Mouse (Mus musculus): ENCODE results near the gene Nrf1.

Nrf1 gene

DNA sequence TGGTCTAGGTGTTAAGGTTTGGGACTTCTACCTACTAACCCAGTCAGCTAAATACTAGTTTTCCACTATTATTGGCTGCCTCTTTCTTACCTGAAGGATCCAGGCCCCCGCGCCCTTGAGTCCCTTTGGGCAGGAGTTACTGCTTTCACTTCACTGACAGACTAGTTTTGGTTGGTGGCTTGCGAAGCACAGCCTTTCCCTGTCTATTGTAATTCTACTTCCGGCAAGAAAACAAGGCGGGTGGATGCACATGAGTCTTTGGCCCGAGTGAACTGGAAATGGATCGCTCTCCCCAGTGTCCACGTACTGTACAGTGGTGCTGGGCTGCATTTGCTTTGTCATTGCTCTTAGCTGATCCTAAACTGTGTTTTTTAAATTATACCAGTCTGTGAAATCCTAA is 102.7 kb downstream of the Nrf1 start:
- no peak for DNase-seq

GRCm38 (mm10) chr6:30152163-30152562 is 104.4 kb downstream of the Nrf1 start:
- no peak for DNase-seq

DNA sequence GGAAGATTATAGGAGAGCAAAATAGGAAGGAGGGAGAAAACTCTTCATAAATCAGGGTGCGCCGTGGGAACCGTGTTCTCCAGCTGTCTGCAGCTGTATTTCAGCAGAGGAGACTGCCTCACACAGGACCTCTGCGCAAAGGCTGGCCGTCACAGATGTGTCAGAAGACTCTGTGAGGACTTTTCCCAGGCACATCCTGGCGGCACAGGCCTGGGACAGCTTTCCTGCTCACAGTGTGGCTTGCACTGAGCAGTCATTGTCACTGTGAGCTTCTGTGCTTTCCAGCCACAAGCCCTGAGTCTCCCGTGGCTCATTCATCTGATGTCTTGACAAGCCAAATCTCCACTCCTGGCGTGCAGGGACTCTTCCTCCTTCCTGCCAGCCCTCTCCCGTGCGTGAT is 104.9 kb downstream of the Nrf1 start:
- no peak for DNase-seq

DNA sequence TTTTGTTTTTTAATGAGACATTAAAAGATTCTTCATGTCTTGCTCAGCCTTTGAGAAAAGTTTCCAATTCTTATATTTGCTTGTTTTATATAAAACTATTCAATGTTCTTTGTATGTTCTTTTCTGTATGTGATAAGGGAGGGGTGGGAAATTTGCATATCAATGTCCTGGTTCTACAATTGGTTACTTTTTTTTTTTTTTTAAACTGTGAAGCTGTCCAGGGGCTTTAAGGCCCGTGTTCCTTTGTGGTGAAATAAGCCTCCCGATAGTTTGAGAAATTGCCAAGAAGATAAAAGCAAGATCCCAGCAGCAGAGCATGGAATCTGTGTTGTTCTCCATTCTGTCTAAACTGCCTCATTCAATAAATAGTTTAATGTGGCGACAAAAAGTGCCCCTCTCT is 105.3 kb downstream of the Nrf1 start:
- no peak for DNase-seq

DNA sequence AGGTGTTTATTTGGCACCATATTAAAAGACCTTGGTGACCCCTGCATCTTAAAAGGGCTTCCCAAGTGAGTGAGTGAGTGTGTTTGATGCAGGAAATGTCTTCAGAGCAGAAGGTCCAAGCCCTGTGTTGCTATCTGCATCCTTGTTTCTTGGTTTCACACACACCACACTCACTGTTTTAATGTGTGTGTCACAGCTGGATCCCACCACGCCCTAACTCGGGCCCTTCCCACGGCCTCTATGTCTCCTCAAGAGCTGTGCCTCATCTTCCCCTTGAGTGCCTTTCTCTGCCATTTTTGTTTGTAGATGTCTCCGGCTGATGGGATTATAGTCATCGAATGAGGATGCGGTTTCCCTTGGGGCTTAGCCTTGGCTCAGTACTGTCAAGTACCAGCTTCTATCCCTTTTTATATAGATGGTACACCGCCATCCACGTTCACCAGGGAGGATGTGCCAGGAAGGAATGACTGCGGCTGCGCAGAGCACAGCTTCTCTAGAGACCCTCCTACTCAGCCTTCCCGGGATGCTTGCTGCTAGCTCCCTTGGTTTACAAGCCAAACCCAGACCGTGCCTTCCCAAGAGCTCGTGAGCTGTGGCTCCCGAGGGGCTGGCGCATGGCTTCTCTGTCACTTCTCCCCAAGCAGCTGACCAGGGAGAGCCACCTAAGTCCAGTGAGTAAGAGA is 106.1 kb downstream of the Nrf1 start:
- no peak for DNase-seq

GRCm38 (mm10) chr6:30159516-30160045 is 111.8 kb downstream of the Nrf1 start:
- no peak for DNase-seq

GRCm38 (mm10) chr6:30160408-30160807 is 112.6 kb downstream of the Nrf1 start:
- no peak for DNase-seq

GRCm38 (mm10) chr6:30161618-30162017 is 113.8 kb downstream of the Nrf1 start:
- no peak for DNase-seq

- peak; percentile 43 for DNase-seq
Observed at GRCm38 (mm10) chr6:30162091-30162490, 114.3 kb downstream of the Nrf1 start.

- no peak for DNase-seq
Observed at GRCm38 (mm10) chr6:30166349-30166748, 118.6 kb downstream of the Nrf1 start.

GRCm38 (mm10) chr6:30167192-30167591 is 119.4 kb downstream of the Nrf1 start:
- peak; percentile 79 for DNase-seq

DNA sequence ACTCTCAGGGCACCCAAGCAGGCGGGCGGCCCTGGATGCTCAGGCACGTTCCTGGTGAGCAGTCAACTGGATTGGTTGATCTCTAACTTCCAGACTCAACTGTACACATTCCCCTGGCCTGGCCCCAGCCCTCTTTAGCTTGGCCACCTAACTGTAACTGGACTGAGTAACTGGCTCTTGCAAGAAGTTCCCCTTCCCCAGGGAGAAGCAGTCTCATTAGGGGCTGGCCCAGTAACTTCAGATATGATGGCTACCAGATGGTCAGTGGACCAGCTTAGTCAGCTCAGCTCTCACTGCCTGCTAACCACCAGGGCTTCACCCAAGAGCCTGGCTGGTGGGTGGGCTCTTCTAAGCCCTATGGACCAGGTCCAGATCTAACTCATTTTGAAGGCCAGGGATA is 120.5 kb downstream of the Nrf1 start:
- no peak for DNase-seq

- peak; percentile 49 for DNase-seq
Observed at GRCm38 (mm10) chr6:30169148-30169547, 121.4 kb downstream of the Nrf1 start.

- no peak for DNase-seq
Observed at GRCm38 (mm10) chr6:30171226-30171625, 123.4 kb downstream of the Nrf1 start.

GRCm38 (mm10) chr6:30171967-30172366 is 124.2 kb downstream of the Nrf1 start:
- DNase-seq, result peak; percentile 29

- DNase-seq, result no peak
Observed at GRCm38 (mm10) chr6:30172441-30172819, 124.6 kb downstream of the Nrf1 start.

- peak; percentile 57 for DNase-seq
Observed at GRCm38 (mm10) chr6:30172820-30173550, 125.2 kb downstream of the Nrf1 start.

- DNase-seq, result peak; percentile 57
Observed at GRCm38 (mm10) chr6:30173551-30174460, 126.0 kb downstream of the Nrf1 start.

GRCm38 (mm10) chr6:30174461-30175224 is 126.9 kb downstream of the Nrf1 start:
- peak; percentile 38 for DNase-seq

- peak; percentile 19 for DNase-seq
Observed at GRCm38 (mm10) chr6:30175225-30175917, 127.6 kb downstream of the Nrf1 start.

- DNase-seq, result peak; percentile 57
Observed at GRCm38 (mm10) chr6:30175918-30176421, 128.2 kb downstream of the Nrf1 start.

DNA sequence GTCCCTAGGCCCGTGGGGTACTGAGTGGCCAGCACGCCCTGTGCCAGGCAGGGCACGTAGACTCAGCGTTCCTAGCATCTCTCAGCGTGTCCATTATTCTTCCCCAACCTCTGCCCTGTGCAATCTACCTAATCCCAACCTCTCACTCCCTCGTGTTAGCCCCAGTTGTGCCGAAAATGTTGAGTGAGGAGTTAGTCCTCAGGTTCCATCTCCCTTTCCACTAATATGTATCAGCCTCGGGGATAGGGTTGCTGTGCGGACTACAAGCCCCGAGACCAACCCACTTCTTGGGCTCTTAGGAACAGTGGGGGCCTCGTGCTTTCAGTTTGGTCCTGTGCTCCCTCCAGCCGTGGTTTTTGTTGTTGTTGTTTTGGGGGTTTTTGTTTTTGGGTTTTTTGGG is 128.7 kb downstream of the Nrf1 start:
- DNase-seq, result no peak
